Mouse (Mus musculus): Measurements from ENCODE around the gene Zic2.

- TF ChIP-seq GATA1 (IDR thresholded peaks at IDR 0.05; ENCODE audit: borderline replicate concordance, low read length) (no peak), CTCF (IDR thresholded peaks at IDR 0.05; ENCODE audit: low read depth, low read length) (no peak), POLR2AphosphoS5 (IDR thresholded peaks at IDR 0.05; ENCODE audit: insufficient replicate concordance, low read depth, low read length) (no peak)
These were observed 11.4 kb downstream of the Zic2 start for GRCm38 (mm10) chr14:122486611-122487010.
